Mouse (Mus musculus): ENCODE measurements at regions not wholly inside any gene's neighbourhood (a gene's known extent, or its start where the extent isn't known, plus 50 kb on each side); places are given as distances from the start of the nearest gene placed in this dataset.
A peak's percentile ranks its signal among the peaks of the same experiment; 100 is the strongest.
"Not testable (repeated sequence)": the region's sequence is repeated elsewhere in the genome, so short reads cannot be mapped to it uniquely, and the experiment has no call there.

GRCm38 (mm10) chr13:69129056-69129620 lies 129.8 kb upstream of the Adcy2 start:
- no peak for DNase-seq (ENCODE audit: extremely low spot score)

- DNase-seq (ENCODE audit: extremely low spot score), result no peak
Observed at GRCm38 (mm10) chr13:69127522-69127921, 128.2 kb upstream of the Adcy2 start.

GRCm38 (mm10) chr13:69118743-69119142 lies 119.4 kb upstream of the Adcy2 start:
- DNase-seq (ENCODE audit: extremely low spot score), result not testable (repeated sequence)

DNA sequence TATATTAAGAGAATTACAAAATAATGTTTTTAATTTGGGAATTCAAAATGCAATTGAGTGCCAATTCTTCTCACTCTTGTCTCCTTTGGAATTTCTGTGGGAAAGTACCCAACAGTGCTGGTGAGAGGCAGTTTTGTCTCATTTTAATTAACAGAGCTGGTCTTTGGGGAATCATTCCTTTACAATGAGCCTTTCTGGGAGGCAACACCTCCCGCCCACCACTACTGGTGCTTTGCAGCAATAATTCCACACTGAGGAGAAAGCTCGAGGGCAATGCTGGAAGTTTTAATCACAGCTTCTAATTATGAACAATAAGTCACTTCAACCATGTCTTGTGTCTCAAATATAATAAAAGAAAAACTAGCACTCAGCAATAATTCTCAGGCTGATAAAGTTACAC lies 109.8 kb upstream of the Adcy2 start:
- DNase-seq (ENCODE audit: extremely low spot score), result no peak

GRCm38 (mm10) chr13:69086613-69087012 lies 87.3 kb upstream of the Adcy2 start:
- DNase-seq (ENCODE audit: extremely low spot score), result peak; percentile 28

- no peak for DNase-seq (ENCODE audit: extremely low spot score)
Observed at GRCm38 (mm10) chr13:69070336-69070735, 71.0 kb upstream of the Adcy2 start.

GRCm38 (mm10) chr13:69069817-69070216 lies 70.5 kb upstream of the Adcy2 start:
- no peak for DNase-seq (ENCODE audit: extremely low spot score)

DNA sequence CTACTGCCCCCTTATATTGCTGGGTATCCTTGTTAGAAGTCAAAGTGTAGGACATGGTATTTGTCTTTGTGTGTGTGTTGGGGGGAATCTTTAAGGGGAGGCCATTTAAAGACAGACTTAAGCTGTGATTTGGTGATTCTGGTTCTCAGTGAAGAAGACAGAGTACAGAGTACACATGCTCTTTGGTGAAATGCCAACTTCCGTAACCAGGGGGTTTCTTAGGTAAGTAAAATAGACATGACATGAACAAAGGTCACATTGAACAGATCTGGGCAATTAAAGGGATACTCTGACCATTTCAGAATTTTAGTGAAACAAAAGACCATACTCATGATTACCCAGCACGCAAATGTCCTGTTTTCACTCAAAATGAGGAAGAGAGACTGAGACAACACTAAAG lies 67.3 kb upstream of the Adcy2 start:
- DNase-seq (ENCODE audit: extremely low spot score), result no peak

DNA sequence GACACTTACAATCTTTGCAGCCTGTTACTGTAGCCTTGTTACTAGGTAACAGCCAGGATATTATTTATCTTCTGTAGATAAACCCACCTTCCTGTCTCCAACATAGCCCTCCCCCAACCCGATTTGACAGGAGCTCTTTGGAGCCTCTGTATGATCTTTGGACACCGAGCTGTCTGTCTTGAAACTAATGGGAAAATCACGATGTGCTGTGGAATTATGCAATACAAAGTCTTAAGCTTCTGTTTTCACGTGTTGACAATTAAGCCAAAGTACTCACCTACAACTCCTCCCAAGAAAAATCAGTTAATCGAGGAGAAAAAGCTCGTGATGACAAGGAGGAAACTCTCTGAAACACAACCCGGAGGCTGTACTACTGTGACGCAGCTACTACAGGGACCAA lies 65.9 kb upstream of the Adcy2 start:
- no peak for DNase-seq (ENCODE audit: extremely low spot score)

- DNase-seq (ENCODE audit: extremely low spot score), result no peak
Observed at GRCm38 (mm10) chr13:69062692-69063233, 63.4 kb upstream of the Adcy2 start.

DNA sequence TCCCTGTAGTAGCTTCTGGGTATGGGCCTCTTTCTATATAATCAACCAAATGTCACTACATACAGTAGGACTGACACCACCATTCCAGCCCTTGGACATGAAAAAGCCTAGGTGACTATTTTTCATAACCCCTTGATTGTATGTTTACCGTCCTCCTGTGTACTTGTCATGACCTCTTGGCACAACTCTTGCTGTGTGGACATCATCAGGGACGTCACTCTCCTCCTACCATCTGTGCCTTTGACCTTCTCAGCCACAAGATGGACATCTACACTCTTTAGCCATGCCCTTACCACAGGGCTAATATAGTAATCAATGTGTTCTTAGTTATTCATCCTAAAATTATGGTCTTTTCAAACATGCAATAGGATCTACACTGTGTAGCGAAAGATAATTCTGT lies 62.1 kb upstream of the Adcy2 start:
- no peak for DNase-seq (ENCODE audit: extremely low spot score)
